Mouse (Mus musculus) limb, embryonic 14.5 days (tissue): ENCODE data around the gene Actbl2. TPM values are rescaled to one million over a fixed set of nuclear protein-coding genes. Genes with fewer than 3 reads are reported as not detected.

Source experiments
- ATAC-seq: fragments of 200-750 bp; cut with Nextera tagmentation; 2 replicates; pipeline ENCODE4 v1.8.0; 2017; ENCODE audit warnings: low read depth, moderate number of reproducible peaks, moderate TSS enrichment; ENCODE audit not compliant: low FRiP score
- DNase-seq: peaks from one replicate; pipeline ENCODE4 v3.0.0-alpha.2; 2015; ENCODE audit warnings: low spot score
- H3K27ac ChIP-seq: fragments of 300-500 bp; sonication (generic); replicated peaks from 2 replicates; pipeline ENCODE4 v1.5.1; 2014; ENCODE audit warnings: low read depth, mild to moderate bottlenecking, low read length, moderate library complexity, mixed read lengths
- H3K27me3 ChIP-seq: fragments of 300-500 bp; sonication (generic); 2 replicates; pipeline ENCODE4 v1.6.1; 2014; ENCODE audit warnings: low read length, mixed read lengths; ENCODE audit not compliant: control insufficient read depth, insufficient read depth
- H3K36me3 ChIP-seq: fragments of 300-500 bp; sonication (generic); 2 replicates; pipeline ENCODE4 v1.6.1; 2014; ENCODE audit warnings: mild to moderate bottlenecking, low read length, moderate library complexity, mixed read lengths; ENCODE audit not compliant: control insufficient read depth, insufficient read depth
- H3K4me1 ChIP-seq: fragments of 300-500 bp; sonication (generic); 2 replicates; pipeline ENCODE4 v1.6.1; 2014; ENCODE audit warnings: antibody characterized with exemption, low read length, mixed read lengths; ENCODE audit not compliant: control insufficient read depth, insufficient read depth
- H3K4me2 ChIP-seq: fragments of 300-500 bp; sonication (generic); replicated peaks from 2 replicates; pipeline ENCODE4 v1.6.1; 2014; ENCODE audit warnings: low read depth, mild to moderate bottlenecking, low read length, moderate library complexity; ENCODE audit not compliant: severe bottlenecking
- H3K4me3 ChIP-seq: fragments of 300-500 bp; sonication (generic); replicated peaks from 2 replicates; pipeline ENCODE4 v1.5.1; 2014; ENCODE audit warnings: low read length
- H3K9ac ChIP-seq: fragments of 300-500 bp; sonication (generic); 2 replicates; pipeline ENCODE4 v1.6.1; 2014; ENCODE audit warnings: mild to moderate bottlenecking, low read depth, low read length, moderate library complexity; ENCODE audit not compliant: severe bottlenecking
- H3K9me3 ChIP-seq: fragments of 300-500 bp; sonication (generic); 2 replicates; pipeline ENCODE4 v1.6.1; 2016; ENCODE audit warnings: low read length; ENCODE audit not compliant: control insufficient read depth
- POLR2A ChIP-seq: fragments of 200-500 bp; IDR thresholded peaks from 2 replicates; pipeline ENCODE4 v1.8.0; 2012; ENCODE audit warnings: inconsistent platforms, mild to moderate bottlenecking, moderate library complexity, borderline replicate concordance; ENCODE audit not compliant: insufficient read depth, insufficient read length; ENCODE audit errors: extremely low read depth
- WGBS: fragments of 180-500 bp; shearing (Covaris S2); extraction: QIAGEN DNeasy Blood & Tissue Kit; methylation state at CpG from one replicate; pipeline ENCODE4 v1.1.7; 2014; 5-methylcytosine and 5-hydroxymethylcytosine counted together
- polyA plus RNA-seq, 2 experiments: library from polyadenylated mRNA; depleted of rRNA in 1 of 2; stranded (reverse) in 1 of 2; unstranded in 1 of 2; fragments of >200 nt; fragmentation: Nextera tagmentation in 1 of 2; extraction: Ambion mirVana in 1 of 2; gene quantifications; 2 replicates each; pipeline versions ENCODE4 v1.2.1 to v1.2.3; 2012 to 2014

The Actbl2 gene
- polyA plus RNA-seq, 2 experiments: 0.03 TPM; not detected in 1

DNA sequence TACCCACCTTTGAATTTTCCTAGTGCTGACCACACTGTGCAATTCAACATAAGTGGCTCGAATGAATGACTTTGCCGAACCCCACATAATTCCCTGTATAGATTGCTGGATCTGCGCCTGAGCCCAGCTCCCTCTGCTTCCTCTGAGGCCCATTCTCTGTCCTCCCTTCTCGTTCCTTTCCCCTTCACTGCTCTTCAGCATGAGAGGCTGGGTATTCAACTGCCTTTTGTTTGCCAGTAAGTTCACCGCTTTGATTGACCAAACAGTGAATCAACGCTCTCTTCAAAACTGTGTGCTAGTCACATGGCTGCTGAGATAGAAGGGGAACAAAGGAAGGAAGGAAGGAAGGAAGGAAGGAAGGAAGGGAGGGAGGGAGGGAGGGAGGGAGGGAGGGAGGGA is 4.3 kb downstream of the Actbl2 start:
- WGBS: 80% methylated on average over 6 of the region's 6 CpGs
- H3K9me3 ChIP-seq: no peaks in the 10 kb centered on the region
- no peak for ATAC-seq
- H3K4me2 ChIP-seq: no peak overlapping the region
- no peak overlapping the region for H3K9ac ChIP-seq
- H3K27ac ChIP-seq: no peak overlapping the region
- no peaks in the 10 kb centered on the region for H3K27me3 ChIP-seq
- peaks cover 4% of the 10 kb centered on the region for H3K4me1 ChIP-seq
- no peak overlapping the region for H3K4me3 ChIP-seq
- TF ChIP-seq POLR2A: no peak
- H3K36me3 ChIP-seq: no peaks in the 10 kb centered on the region
- DNase-seq: no peak

DNA sequence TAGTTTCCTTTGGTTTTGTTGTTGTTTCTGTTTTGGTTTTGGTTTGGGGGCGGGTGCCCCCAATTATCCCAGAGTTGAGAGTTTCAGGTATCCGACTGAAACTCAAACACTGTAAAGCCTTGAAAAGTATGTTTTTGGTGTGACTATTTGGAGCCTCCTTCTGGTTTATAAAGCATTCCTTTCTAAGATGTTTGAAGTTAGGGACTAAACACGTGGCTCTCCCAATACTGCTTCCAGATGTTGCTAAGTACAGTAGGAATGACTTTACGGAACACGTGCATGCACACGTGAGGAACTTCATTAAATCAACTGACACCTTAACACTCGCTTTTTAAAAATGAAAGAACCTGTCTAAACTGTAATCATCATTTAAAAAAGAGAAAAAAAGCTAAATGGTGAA is 4.9 kb downstream of the Actbl2 start:
- no peak for TF ChIP-seq POLR2A
- WGBS: 19% methylated on average over 7 of the region's 7 CpGs
- Histone ChIP-seq H3K4me2 (no peak overlapping the region), H3K9me3 (no peaks in the 10 kb centered on the region), H3K4me1 (peaks cover 4% of the 10 kb centered on the region), H3K36me3 (no peaks in the 10 kb centered on the region), H3K4me3 (no peak overlapping the region), H3K9ac (no peak overlapping the region), H3K27me3 (no peaks in the 10 kb centered on the region), H3K27ac (peak overlapping the region; percentile 55; the same call in 1 of the 2 replicates)
- peak; percentile 61 for DNase-seq
- ATAC-seq: peak; percentile 57; the same call in 1 of the 2 replicates

DNA sequence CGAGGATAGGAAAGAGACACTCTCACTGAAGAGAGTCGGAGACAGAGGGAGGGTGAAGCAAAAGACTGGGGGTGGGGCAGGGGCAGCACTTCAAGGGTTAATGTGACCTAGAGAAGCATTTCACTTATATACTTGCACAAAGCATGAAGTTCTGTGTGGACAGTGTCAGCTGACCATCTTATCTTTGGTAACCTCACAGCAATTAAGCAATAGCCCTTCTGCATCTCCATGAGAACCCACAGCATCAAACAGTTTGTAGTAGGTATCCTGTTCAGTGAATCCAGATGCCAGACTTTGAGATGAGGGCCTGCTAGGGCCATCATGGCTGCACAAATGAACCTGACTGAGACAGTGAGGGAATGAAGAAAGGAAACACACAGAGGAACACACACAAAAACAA is 8.4 kb downstream of the Actbl2 start:
- ATAC-seq (no peak), DNase-seq (no peak)
- H3K4me3 ChIP-seq: no peak overlapping the region
- H3K36me3 ChIP-seq: no peaks in the 10 kb centered on the region
- no peak overlapping the region for H3K27ac ChIP-seq
- 75% methylated on average over 2 of the region's 2 CpGs for WGBS
- no peak for TF ChIP-seq POLR2A
- no peak overlapping the region for H3K9ac ChIP-seq
- no peaks in the 10 kb centered on the region for H3K9me3 ChIP-seq
- H3K4me2 ChIP-seq: no peak overlapping the region
- H3K4me1 ChIP-seq: peaks cover 11% of the 10 kb centered on the region
- H3K27me3 ChIP-seq: no peaks in the 10 kb centered on the region

DNA sequence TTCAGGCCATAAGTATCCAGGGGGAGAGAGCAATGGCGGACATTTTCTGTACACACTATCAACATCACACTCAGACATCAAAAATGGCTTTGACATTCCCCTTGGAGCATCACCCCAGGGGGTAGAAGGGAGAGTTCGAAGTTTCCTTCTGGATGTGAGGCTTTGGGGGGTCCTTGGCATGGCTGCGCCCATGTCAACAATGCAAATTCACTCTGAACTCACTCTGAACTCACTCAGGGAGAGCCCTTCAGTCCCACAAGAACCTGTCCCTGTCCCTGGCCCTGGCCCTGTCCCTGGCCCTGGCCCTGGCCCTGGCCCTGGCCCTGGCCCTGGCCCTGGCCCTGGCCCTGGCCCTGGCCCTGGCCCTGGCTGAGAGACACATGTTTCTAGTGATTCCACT is 8.9 kb downstream of the Actbl2 start:
- Histone ChIP-seq H3K4me3 (no peak overlapping the region), H3K36me3 (no peaks in the 10 kb centered on the region), H3K4me1 (peaks cover 12% of the 10 kb centered on the region), H3K27ac (no peak overlapping the region), H3K27me3 (no peaks in the 10 kb centered on the region), H3K4me2 (no peak overlapping the region), H3K9me3 (no peaks in the 10 kb centered on the region), H3K9ac (no peak overlapping the region)
- no peak for ATAC-seq
- DNase-seq: no peak
- TF ChIP-seq POLR2A: no peak
- WGBS: 88% methylated on average over 3 of the region's 3 CpGs

DNA sequence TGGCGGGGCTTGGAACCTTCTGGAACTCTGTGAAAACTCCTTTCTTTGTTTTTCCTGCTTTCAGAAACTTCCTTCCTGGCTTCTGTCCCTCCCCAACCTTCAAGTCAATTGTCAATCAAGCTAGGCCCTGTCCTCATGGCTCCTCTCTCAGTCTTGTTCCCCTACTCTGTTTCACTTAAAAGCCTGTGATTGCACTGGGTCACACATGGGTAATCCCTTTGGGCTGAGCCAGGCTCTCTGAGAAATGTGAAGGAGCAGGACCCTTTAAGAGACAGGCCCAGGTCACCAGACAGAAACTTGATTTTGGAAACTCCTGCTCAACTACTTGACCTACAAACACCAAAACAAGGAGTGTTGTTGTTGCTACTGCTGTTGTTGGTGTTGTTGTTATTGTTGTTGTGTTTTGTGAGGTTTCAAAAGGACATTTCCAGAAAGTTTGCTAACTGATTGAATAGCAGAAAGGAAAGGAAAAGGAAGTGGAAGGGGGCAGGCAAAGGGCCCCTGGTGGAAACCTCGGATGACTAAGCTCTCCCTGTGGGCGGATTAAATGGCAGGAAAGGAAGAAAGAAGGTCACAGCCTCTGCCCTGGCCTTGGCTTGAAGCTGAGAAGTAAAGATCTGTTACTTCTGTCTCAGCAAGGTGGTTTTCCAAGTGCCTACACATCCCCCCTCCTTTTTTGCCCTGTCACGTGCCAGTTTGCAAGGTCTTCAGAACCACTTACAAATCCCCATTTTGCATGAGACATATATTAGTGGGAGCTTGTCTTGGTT is 10.6 kb downstream of the Actbl2 start:
- no peak overlapping the region for H3K9ac ChIP-seq
- H3K36me3 ChIP-seq: no peaks in the 10 kb centered on the region
- peaks cover 10% of the 10 kb centered on the region for H3K4me1 ChIP-seq
- no peak overlapping the region for H3K4me2 ChIP-seq
- TF ChIP-seq POLR2A: no peak
- DNase-seq (no peak), ATAC-seq (no peak)
- no peak overlapping the region for H3K4me3 ChIP-seq
- no peaks in the 10 kb centered on the region for H3K27me3 ChIP-seq
- 73% methylated on average over 4 of the region's 4 CpGs for WGBS
- no peak overlapping the region for H3K27ac ChIP-seq
- H3K9me3 ChIP-seq: no peaks in the 10 kb centered on the region

DNA sequence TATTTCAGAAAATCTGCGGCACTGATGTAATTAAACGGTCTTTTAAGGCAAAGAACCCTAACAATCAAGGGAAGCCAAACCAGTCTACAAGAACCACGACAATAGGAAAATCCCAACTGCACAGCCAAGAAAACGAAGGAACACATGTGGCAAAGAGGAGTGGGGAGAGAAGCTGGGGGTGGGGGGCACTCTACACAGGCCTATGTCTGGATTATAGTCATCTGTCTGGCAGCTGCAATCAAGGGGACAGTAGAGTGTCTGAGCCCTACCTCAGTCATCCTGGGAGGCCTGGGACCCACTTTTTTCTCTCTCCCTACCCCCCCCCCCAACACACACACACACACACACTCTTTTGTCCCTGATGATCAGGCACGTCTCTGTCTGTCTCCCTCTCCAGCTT is 12.0 kb downstream of the Actbl2 start:
- Histone ChIP-seq H3K9ac (no peak overlapping the region), H3K9me3 (no peaks in the 10 kb centered on the region), H3K27me3 (no peaks in the 10 kb centered on the region), H3K4me3 (no peak overlapping the region), H3K27ac (no peak overlapping the region), H3K4me1 (peaks cover 10% of the 10 kb centered on the region), H3K36me3 (no peaks in the 10 kb centered on the region), H3K4me2 (no peak overlapping the region)
- DNase-seq: no peak
- 67% methylated on average over 5 of the region's 5 CpGs for whole genome bisulfite sequencing
- ATAC-seq: peak; percentile 23; the same call in 1 of the 2 replicates
- TF ChIP-seq POLR2A: no peak
